Mouse (Mus musculus): Measurements from ENCODE around the gene Marveld3. TPM values are rescaled to one million over a fixed set of nuclear protein-coding genes. Genes with fewer than 3 reads are reported as not detected.

Marveld3 gene
- total and polyA plus RNA-seq, 2 experiments from 2014 or later = 1.4 to 1.6 TPM

GRCm38 (mm10) chr8:109904928-109905668 is 56.9 kb downstream of the Marveld3 start:
- Histone ChIP-seq H3K4me2 (ENCODE audit: low read depth, low read length, poor library complexity, severe bottlenecking) (no peak overlapping the region), H3K27me3 (ENCODE audit: insufficient read depth, low read length) (no peaks in the 10 kb centered on the region), H3K4me1 (ENCODE audit: insufficient read depth, low read length) (no peaks in the 10 kb centered on the region), H3K36me3 (ENCODE audit: insufficient read depth, low read length) (peaks cover 33% of the 10 kb centered on the region), H3K27ac (ENCODE audit: low read depth, low read length) (no peak overlapping the region), H3K9me3 (ENCODE audit: low read length) (no peaks in the 10 kb centered on the region), H3K9ac (replicated peaks; ENCODE audit: low read length, poor library complexity, severe bottlenecking) (no peak overlapping the region), H3K4me3 (ENCODE audit: low read depth, low read length) (no peak overlapping the region)
- TF ChIP-seq CTCF (IDR thresholded peaks at IDR 0.05) = no peak
- ATAC-seq (ENCODE audit: low FRiP score) (no peak), DNase-seq (ENCODE audit: low spot score) (no peak)
- WGBS = 95% methylated on average over 1 of the region's 1 CpGs

GRCm38 (mm10) chr8:109903909-109904469 is 58.0 kb downstream of the Marveld3 start:
- ATAC-seq (ENCODE audit: low FRiP score) (no peak), DNase-seq (ENCODE audit: low spot score) (no peak)
- no peak for TF ChIP-seq CTCF (IDR thresholded peaks at IDR 0.05)
- Histone ChIP-seq H3K27me3 (ENCODE audit: insufficient read depth, low read length) (no peaks in the 10 kb centered on the region), H3K9ac (replicated peaks; ENCODE audit: low read length, poor library complexity, severe bottlenecking) (no peak overlapping the region), H3K27ac (ENCODE audit: low read depth, low read length) (no peak overlapping the region), H3K4me1 (ENCODE audit: insufficient read depth, low read length) (no peaks in the 10 kb centered on the region), H3K9me3 (ENCODE audit: low read length) (no peaks in the 10 kb centered on the region), H3K36me3 (ENCODE audit: insufficient read depth, low read length) (peaks cover 24% of the 10 kb centered on the region; the same call in 1 of the 2 replicates), H3K4me3 (ENCODE audit: low read depth, low read length) (no peak overlapping the region), H3K4me2 (ENCODE audit: low read depth, low read length, poor library complexity, severe bottlenecking) (no peak overlapping the region)
- WGBS = 89% methylated on average over 10 of the region's 10 CpGs

GRCm38 (mm10) chr8:109902379-109902778 is 59.6 kb downstream of the Marveld3 start:
- Histone ChIP-seq H3K9ac (replicated peaks; ENCODE audit: low read length, poor library complexity, severe bottlenecking) (no peak overlapping the region), H3K9me3 (ENCODE audit: low read length) (no peaks in the 10 kb centered on the region), H3K27ac (ENCODE audit: low read depth, low read length) (no peak overlapping the region), H3K4me2 (ENCODE audit: low read depth, low read length, poor library complexity, severe bottlenecking) (no peak overlapping the region), H3K27me3 (ENCODE audit: insufficient read depth, low read length) (no peaks in the 10 kb centered on the region), H3K4me1 (ENCODE audit: insufficient read depth, low read length) (no peaks in the 10 kb centered on the region), H3K4me3 (ENCODE audit: low read depth, low read length) (no peak overlapping the region), H3K36me3 (ENCODE audit: insufficient read depth, low read length) (peaks cover 13% of the 10 kb centered on the region; the same call in 1 of the 2 replicates)
- no peak for DNase-seq (ENCODE audit: low spot score)
- no peak for ATAC-seq (ENCODE audit: low FRiP score)
- no peak for TF ChIP-seq CTCF (IDR thresholded peaks at IDR 0.05)

Other genes starting within 250 kb of the Marveld3 start
- 12.4 and 16.9 TPM in 2 replicates for gene Atxn1l, start 224.5 kb downstream of the Marveld3 start, total RNA-seq (2014; rRNA removed)
- 1.8 and 3.9 TPM in 2 replicates for gene Atxn1l, start 224.5 kb downstream of the Marveld3 start, polyA plus RNA-seq (2015; fragmentation: Nextera tagmentation; extraction: Ambion mirVana)
- 74.4 and 94.0 TPM in 2 replicates for gene Ap1g1, start 183.6 kb downstream of the Marveld3 start, total RNA-seq (2014; rRNA removed)
- 32.8 and 40.2 TPM in 2 replicates for gene Ap1g1, start 183.6 kb downstream of the Marveld3 start, polyA plus RNA-seq (2015; fragmentation: Nextera tagmentation; extraction: Ambion mirVana)
- gene Phlpp2, start 93.7 kb downstream of the Marveld3 start, total RNA-seq (2014; rRNA removed) = 11.6 and 14.7 TPM in 2 replicates
- gene Phlpp2, start 93.7 kb downstream of the Marveld3 start, polyA plus RNA-seq (2015; fragmentation: Nextera tagmentation; extraction: Ambion mirVana) = 3.0 and 4.7 TPM in 2 replicates
- not detected in 2 replicates for gene Tat, start 28.2 kb upstream of the Marveld3 start, total RNA-seq (2014; rRNA removed)
- 0.14 and 0.15 TPM in 2 replicates for gene Tat, start 28.2 kb upstream of the Marveld3 start, polyA plus RNA-seq (2015; fragmentation: Nextera tagmentation; extraction: Ambion mirVana)
- gene Chst4, start 77.5 kb upstream of the Marveld3 start, total RNA-seq (2014; rRNA removed) = not detected in 2 replicates
- not detected in 2 replicates for gene Chst4, start 77.5 kb upstream of the Marveld3 start, polyA plus RNA-seq (2015; fragmentation: Nextera tagmentation; extraction: Ambion mirVana)
- gene Zfp612, start 117.5 kb upstream of the Marveld3 start, total RNA-seq (2014; rRNA removed) = 13.6 and 15.7 TPM in 2 replicates
- 16.5 and 16.7 TPM in 2 replicates for gene Zfp612, start 117.5 kb upstream of the Marveld3 start, polyA plus RNA-seq (2015; fragmentation: Nextera tagmentation; extraction: Ambion mirVana)
- gene Gm21964, start 139.0 kb upstream of the Marveld3 start, total RNA-seq (2014; rRNA removed) = not detected in 2 replicates
- gene Gm21964, start 139.0 kb upstream of the Marveld3 start, polyA plus RNA-seq (2015; fragmentation: Nextera tagmentation; extraction: Ambion mirVana) = not detected in 2 replicates
- not detected in 2 replicates for gene Gm17720, start 140.6 kb upstream of the Marveld3 start, total RNA-seq (2014; rRNA removed)
- not detected in 2 replicates for gene Gm17720, start 140.6 kb upstream of the Marveld3 start, polyA plus RNA-seq (2015; fragmentation: Nextera tagmentation; extraction: Ambion mirVana)
- 105 and 126 TPM in 2 replicates for gene Calb2, start 206.0 kb upstream of the Marveld3 start, total RNA-seq (2014; rRNA removed)
- 295 and 359 TPM in 2 replicates for gene Calb2, start 206.0 kb upstream of the Marveld3 start, polyA plus RNA-seq (2015; fragmentation: Nextera tagmentation; extraction: Ambion mirVana)

Measured in midbrain, postnatal 0 days (tissue).